Mouse (Mus musculus): ENCODE data around the gene Hs1bp3.

The Hs1bp3 gene

DNA sequence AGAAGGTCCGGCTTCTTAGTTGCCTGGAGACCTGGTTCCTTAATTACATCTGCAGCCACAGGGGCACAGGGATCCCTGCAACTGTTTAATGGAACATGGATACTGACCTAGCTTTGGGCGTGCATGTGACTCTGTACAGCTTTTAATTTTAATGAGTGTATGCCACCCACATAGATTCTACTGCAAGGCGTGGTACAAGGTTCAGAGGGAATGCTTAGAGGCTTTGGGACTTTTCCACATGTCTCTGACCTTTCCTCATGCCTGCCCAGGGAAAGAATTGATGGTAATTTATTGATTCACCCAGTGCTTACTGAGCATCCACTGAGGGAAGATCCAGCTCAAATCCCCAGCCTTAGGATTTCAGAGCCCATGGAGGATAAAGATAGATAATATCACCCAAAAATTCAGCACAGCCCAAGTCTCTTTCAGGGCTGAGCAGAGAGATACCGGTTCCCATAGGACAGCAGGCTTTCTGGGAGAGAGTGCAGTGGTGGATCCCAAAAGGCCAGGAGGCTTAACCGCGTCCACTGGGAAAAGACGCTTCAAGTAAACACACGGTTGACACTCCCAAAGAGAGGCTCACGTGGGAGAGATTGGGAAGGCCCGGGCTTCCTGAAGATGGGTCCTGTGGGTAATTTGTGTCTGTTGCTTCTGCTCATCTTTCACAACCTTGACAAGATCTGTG, 23.5 kb downstream of the Hs1bp3 start:
- no peak for DNase-seq (ENCODE audit: low read depth, low spot score)

DNA sequence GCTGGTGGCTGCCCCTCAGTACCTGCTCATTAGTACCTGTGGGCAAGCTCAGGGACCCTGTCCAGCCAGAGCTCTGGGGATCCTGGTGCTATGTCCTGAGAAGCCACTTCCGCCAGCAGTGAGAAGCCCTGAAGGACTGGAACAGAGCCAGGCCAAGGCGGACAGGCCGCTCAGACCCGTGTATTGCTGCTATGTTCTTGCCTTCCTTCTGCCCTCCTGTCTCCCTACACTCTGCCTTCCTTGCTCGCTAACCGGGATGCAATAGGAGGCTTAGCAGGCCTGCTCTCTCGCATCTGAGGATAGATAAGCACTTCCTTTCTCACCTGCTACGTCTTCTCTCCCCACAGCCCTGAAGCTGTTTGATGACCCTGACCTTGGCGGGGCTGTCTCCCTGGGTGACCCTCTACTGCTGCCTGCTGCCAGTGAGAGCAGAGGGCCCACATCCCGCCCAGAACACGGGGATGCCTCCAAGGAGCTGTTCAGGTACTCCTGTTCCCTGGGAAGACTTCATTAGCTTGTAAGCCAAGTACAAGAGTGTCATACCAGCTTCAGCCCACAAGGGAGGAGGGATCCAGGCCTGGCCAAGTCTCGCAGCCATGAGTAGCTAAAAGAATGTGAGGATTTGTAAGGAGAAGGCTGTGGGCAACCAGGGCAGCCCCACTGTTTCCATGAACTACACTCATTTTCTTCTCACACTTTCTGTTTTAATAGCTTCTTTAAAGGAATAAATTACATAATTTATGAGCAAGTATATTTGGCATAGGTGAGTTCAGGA, 24.2 kb downstream of the Hs1bp3 start:
- DNase-seq (ENCODE audit: low read depth, low spot score) = no peak

DNA sequence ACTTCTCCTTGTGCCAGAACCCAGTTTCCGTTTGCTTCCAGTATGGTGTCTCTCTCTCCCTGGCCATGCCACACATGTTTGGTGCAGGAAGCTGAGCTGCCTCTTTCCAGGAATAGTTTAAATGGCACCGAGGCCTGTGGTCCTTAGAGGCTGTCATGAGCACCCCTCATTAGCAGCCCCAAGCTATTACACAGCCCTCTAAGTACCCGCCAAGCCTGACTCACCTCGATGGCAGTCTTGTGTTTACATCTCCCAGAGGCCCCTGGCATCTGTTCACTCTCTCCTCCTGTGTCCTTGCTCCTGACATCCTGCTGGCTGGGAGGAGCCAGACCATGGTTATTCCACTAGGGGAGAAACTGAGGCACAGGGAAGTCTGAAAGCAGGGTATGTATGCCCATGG, 25.3 kb downstream of the Hs1bp3 start:
- DNase-seq (ENCODE audit: low read depth, low spot score) = no peak

DNA sequence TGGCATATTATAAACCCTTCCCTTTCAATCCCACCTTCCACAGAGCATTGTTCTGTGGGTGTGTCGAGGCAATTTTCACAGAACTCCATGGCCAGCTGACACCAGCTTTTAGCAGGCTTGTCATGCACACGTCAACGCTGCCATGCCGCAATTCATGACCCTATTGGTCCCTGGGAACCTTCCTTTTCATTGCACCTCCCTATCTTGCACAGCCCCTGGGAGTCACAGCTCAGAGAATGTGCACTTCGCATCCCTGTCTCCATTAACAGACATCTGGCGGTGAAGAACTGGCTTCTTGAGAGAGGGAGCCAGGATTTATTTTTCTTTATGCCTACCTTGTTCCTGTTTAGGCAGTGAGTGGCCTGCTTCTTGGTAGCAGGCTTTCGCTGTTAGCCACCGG, 25.7 kb downstream of the Hs1bp3 start:
- no peak for DNase-seq (ENCODE audit: low read depth, low spot score)

DNA sequence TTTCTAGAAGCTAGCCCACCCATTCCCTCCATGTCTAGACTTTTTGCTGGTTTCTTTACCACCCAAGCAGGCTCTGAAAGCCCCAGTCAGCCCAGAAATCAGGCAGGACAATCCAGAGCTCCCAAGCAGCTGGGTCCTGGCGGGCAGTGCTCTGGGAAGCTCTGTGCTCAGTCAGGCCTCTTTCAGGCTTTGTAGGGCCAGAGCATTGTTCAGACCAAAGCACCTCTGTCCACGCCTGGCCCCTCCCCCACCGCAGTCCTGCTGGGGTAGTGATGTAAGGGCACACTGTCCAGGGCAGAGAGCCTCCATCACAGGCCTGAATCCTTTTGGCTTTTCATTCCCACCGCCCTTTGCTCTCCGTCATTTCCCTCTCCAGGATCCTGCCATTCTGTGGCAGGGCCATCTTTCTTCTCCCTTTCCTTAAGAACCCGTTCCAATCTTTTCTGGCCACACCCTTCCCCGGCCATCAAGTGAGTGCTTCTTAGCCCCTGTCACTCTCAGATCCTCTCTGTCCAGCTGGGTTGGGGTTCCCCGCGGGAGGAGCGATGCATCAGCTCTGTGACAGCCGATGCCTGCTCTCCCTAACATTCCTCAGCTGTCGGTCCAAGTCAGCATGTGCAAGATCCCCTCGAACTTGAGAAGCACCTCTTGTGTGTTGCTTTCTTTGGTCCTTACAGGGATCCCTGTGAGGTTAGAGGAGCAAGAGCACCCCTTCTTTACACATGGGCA, 26.5 kb downstream of the Hs1bp3 start:
- DNase-seq (ENCODE audit: low read depth, low spot score) = no peak

DNA sequence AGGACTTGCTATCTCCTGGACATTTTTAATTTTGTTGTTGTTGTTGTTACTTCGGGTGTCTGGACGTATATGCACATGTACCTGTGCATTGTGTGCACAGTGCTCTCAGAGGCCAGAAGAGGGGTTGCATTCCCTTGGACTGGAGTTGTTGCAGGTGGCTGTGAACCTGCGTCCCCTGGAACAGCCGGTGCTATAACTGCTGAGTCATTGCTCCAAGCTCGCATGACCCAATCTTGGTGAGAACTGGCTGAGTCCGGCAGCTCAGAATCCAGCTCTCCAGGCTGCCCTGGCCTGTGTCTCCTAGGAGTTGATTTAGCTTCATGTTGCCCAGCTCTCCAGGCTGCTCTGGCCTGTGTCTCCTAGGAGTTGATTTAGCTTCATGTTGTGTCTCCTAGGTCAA, 27.8 kb downstream of the Hs1bp3 start:
- no peak for DNase-seq (ENCODE audit: low read depth, low spot score)

DNA sequence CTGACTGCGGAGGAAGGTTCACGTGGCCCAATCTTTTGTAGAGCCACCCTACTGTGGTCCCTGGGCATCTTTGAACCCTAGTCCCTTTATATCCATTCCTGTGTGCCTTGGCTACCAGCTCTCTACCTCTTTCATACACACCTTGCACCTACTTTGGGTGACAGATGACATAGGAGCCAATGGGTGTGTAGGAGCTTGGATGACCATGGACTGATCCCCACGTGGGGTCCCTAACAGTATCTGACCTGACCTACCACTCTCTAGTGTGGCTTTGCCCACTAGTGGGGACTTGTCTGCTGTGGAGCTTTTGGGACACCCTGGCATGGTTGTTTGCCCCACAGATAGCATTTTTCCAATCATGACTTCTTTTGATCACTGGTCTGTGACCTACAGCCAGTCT, 30.1 kb downstream of the Hs1bp3 start:
- no peak for DNase-seq (ENCODE audit: low read depth, low spot score)

DNA sequence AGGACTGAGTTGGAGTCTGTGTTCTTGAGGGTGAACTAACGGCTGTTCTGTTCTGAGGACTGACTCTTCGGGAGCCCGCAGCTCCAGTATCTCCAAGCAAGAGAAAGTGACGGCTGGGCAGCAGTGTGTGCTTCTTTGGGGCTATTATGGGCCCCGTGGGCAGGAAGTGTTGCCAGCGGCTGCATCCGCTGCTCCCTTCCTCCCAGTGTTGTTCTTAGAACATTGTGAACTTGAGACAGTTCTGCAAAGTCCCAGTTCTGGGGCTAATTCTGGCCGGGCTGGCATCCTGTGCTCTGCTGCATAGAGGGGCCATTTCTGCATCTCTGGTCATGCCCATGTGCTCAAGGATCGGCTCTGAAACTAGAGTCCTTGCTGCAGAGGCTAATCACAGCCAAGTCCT, 31.7 kb downstream of the Hs1bp3 start:
- DNase-seq (ENCODE audit: low read depth, low spot score) = peak; percentile 36

DNA sequence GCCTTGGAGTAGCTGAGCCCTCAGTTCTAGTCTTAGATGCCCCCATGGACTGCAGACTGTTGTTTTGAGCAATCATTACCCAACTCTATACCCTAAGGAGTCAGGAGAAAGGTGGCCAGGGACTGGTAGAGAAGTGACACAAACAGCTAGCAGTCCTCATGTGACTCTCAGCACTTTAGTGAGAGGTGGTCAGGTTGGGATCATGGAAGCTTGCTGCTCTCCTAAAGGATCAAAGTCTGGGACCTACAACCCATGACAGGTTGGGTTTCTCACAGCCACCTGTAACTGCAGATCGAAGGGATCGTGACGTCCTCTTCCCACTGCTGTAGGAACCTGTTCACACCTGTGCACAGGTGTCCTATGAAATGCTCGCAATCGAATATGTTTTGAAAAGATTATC, 32.3 kb downstream of the Hs1bp3 start:
- no peak for DNase-seq (ENCODE audit: low read depth, low spot score)

DNA sequence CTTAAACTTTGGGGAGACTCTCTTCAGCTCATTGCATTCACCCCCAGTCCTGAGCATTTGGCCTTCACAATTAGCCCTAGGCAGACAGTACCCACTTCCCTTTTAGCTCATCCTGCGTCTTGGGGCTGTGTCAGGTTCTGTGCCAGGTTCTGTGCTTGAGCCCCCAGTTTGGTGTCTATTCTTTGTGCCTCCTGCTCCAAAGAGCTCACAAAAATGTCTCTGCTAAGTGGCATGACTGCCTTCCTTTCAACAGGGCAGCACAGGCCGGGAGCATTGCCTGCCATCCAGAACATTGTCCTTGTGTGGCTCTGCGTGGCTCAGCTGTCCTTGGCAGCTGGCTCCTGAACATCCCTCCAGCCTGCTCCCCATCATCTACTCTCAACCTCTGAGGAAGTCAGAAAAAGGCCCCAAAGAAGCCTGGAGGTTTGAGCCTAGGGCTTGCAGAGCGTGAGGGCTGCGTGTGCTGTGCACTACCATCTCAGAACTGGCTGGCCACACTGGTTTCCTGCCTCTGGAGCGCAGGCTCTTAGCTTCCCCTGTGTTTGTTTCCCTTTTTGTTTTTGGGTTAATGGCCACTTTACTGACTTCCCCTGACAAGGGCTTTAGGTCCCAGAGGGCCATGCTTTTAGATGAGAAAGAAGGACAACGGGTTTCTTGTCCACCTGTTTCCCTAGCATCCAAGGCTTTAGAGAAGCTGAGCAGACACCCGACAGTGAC, 34.7 kb downstream of the Hs1bp3 start:
- DNase-seq (ENCODE audit: low read depth, low spot score) = peak; percentile 13

DNA sequence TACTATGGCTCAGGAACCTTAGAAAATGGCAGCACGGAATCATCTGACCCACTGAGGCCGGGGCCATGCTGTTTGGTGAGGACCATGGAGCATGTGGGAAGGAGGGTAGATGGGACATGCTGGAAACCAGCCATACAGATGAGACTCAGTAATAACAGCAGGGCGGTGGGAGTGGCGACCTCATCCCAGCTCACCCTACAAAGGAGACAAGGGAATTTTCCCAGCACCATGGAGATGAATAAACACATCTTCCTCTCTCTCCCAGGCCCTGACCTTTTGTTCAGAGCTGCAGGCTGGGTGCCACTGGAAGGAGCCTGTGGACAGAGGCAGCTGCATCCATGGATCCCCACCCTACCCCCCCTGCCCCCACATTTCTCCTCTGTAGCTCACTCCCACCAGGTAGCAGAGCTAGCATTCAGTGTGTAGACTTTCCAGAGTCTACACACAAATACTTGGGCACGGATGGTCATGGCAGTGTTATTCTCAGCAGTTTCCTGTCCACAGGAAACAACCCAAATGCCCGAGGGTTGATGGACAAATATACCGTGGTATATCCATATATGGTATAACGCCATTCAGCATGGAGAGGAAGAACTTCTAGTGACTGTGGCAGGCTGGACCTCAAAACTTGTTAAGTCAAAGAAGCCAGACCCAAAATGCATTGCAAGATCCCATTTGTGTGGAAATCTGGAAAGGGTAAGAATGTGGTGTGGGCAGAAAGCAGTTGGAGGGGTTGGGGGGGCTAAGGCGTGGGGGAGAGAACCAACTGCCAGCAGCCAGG, 35.7 kb downstream of the Hs1bp3 start:
- DNase-seq (ENCODE audit: low read depth, low spot score) = no peak

DNA sequence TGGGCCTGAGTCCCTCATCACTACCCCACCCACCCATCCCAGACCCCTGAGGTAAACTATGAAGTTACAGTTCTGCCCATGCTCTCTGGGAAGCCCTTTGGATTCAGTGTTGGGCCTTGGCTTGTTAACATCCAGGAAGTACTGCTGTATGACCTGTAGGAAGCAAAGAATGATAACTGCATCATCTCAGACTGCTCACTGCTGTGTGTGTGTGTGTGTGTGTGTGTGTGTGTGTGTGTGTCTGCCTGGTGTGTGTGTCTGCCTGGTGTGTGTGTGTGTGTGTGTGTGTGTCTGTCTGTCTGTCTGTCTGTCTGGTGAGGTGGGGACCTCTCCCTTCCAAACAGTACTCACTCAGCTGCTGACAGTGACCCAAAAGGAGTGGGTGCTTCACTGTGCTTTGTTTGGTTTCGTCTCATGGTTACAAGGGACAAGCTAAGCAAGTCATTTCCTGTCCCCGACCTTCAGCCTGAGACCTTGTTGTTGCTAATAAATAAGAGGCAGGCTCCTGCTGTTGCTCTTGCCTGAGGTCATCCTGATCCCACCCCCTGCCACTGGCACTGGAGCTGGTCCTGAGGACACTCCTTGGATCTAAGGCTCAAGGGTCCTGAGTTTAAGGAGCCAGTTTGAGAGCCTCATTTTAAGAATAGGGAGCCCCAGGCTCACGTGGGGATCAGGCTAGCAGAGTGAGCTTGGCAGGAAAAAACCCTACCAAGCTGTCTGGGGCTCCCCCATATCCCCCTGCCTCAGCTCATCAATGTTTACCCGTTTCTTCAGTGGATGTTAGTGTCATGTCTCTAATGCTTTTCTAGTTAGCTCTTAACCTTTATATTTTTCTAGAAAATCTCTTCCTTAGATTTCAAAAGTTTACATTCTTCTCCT, 38.0 kb downstream of the Hs1bp3 start:
- DNase-seq (ENCODE audit: low read depth, low spot score) = peak; percentile 82

DNA sequence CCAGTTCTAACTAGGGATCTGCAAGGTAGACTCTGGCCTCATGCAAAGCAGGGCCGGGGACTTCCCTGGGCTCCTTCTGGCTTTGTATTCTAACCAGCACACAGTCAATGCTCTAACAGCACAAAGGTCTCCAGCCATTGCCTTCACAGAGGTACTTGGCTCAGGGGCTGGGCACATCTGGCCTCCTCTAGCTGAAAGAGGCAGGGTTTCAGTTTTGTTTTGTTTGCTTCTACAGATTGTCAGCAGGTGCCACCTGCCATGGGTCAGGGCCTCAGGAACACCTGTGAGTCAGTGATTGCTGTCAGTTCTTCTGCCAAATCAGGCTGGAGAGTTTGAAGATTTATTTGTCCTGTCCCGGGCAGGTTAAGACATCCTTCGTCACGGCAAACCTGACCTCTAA, 39.8 kb downstream of the Hs1bp3 start:
- DNase-seq (ENCODE audit: low read depth, low spot score) = peak; percentile 22

DNA sequence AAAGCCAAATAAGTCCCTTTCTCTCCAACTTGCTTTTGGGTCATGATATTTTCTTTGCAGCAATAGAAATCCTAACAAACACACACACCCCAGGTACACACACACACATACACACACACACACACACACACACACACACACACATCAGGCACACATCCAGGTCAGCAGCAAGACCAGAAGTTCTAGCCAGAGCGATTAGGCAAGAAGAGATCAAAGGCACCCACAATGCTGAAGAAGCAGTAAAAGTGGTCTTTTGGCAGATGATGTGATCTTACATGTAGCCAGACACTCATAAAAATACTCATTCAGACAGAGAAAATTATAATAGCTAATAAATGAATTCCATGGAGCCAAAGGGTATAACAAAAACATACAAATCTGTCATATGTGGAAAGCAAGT, 41.0 kb downstream of the Hs1bp3 start:
- no peak for DNase-seq (ENCODE audit: low read depth, low spot score)

DNA sequence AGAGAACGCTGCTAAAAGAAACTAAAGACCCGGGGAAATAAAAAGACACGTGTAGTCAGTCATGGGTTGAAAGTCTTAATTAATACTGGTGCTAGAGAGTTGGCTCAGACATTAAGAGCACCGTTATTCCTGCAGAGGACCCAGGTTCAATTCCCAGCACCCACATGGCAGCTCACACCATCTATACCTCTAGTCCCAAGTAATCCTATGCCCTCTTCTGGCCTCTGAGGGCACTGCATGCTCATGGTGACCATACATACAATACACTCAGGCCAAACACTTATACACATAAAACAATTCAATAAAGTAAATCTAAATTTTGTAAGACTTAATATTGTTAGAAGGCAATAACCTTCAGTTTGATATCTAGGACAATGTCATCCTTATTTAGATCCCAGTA, 41.8 kb downstream of the Hs1bp3 start:
- DNase-seq (ENCODE audit: low read depth, low spot score) = no peak

DNA sequence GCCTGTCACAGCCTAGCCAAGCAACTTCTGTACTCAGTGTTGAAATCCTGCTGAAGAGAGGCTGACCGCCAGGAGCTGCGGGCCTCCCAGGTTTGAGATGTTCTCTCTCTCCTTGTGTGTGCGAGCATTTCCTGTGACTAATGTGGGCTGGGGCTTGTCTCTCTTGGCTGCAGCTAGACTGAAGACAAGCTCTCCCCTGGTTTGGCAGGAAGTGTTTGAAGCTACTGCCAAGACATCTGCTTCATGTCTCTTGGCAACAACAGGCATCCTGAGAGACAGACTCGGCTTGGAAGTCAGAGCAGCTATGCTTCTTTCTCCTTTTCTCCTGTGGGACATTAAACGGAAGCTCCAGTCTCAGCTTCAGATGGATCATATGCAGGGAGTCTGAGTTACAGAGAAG, 44.2 kb downstream of the Hs1bp3 start:
- peak; percentile 74 for DNase-seq (ENCODE audit: low read depth, low spot score)

DNA sequence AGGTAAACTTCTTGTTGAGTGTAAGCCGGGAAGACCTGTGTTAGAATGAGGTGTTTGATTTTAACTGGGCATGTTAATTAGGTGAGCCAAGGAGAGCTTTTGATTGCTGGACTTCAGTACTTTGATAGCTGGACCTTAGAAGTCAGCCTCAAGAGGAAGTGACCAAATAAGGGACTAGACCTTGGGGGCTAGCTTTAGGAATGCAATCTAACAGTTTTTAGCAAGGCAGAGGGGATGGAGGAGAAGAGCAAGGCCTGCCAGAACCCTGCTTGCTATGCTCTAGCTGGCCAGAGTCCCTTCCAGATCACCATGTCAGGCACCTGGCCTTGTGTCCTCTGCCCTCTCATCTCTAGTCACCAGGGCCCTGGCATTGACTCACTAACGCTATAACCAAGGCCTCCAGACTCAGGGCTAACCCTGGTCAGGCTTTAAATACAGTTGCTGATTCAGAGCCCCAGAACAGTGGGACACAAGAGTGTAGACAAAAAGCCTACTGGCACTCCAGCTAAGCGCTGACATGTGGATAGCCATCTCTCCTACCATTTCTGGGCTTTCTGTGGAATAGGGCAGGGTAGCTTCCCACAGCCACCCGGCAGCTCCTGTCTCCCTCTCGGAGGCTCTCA, 45.2 kb downstream of the Hs1bp3 start:
- DNase-seq (ENCODE audit: low read depth, low spot score) = no peak

DNA sequence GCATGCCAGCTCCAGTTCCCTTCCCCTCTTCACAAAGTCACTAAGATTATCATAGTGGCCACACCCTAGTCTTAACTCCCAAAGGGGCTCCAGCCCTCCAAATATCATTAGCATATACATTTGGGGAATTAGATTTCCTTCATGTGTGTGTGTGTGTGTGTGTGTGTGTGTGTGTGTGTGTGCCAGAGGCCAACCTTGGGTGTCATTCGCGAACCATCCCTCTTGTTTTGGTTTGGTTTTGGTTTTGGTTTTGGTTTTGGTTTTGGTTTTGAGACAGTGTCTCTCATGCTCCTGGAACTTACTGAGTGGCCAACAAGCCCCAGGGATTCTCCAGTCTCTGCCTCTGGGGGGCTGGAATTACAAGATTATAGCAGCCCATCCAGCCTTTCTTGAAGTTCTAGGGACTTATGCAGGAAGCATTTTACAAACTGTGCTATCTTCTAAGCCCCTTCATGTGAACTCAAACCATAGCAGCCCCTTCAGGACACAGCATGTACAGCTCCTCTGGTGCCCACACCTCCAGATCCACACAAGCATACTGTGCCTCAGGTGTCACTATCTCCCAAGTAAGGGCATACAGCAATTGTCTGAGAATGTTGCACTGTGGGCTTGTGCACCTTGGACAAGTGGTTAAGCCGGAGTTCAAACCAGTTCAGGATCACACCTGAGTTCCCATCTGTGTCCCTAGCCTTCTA, 46.3 kb downstream of the Hs1bp3 start:
- DNase-seq (ENCODE audit: low read depth, low spot score) = peak; percentile 68

DNA sequence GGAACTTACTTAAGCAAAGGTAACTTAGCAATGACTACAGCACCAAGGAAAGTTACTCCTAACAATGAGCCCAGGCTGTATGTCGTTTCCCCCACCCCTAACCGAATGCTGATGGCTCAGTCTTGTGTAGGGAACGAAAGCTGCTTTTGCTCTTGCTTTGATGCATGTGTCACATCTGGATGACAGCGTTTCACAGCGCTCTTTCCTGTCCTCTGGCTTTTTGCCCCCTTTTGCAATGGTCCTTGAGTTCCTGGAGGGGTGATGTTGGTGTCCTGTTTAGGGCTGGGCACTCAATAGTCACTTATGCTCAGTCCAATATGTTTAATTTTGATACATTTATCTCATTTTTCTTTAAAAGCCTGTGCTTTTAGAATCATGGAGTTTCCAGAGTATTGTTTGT, 48.6 kb downstream of the Hs1bp3 start:
- DNase-seq (ENCODE audit: low read depth, low spot score) = no peak

All from CD4-positive helper T cell, adult 2 months (primary cell).